Mouse (Mus musculus): ENCODE measurements around the gene Stc2. TPM values are rescaled to one million over a fixed set of nuclear protein-coding genes. Genes with fewer than 3 reads are reported as not detected.

Gene Stc2
- polyA plus RNA-seq, 1 experiment: 16.3 TPM

DNA sequence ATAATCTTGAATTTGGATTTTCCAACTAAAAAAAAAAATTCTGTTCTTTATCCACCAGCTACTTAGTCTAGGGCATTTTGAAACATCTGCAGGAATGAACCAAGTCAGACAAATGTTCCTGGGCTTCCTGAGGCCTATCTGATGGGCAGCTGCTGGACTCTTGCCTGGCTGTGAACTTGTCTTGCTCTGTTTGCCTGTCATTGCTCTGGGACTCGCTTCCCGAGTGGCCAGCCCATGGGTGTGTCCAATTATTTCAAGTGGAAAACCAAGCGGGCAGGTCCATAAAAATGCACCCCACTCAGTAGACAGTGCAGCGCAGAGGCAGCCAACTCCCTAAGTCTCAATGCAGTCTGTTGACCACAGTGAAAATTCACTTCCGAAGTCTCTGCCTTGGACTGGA, 17.7 kb upstream of the Stc2 start:
- H3K27me3 ChIP-seq (ENCODE audit: control insufficient read depth, insufficient read depth, insufficient read length): no peaks in the 10 kb centered on the region
- no peaks in the 10 kb centered on the region for H3K36me3 ChIP-seq (ENCODE audit: control insufficient read depth, insufficient read depth)
- H3K4me2 ChIP-seq (ENCODE audit: low read depth): no peak overlapping the region
- TF ChIP-seq MAX (IDR thresholded peaks at IDR 0.05; ENCODE audit: low read depth): no peak
- no peak for TF ChIP-seq SRF (IDR thresholded peaks at IDR 0.05; ENCODE audit: control insufficient read depth, insufficient read length, low read depth)
- H3ac ChIP-seq (ENCODE audit: control insufficient read depth, insufficient read length): no peak overlapping the region
- H3K79me2 ChIP-seq (ENCODE audit: control insufficient read depth, insufficient read depth): no peaks in the 10 kb centered on the region
- no peak overlapping the region for H3K4me3 ChIP-seq

GRCm38 (mm10) chr11:31386571-31386970, 16.7 kb upstream of the Stc2 start:
- Histone ChIP-seq H3K4me3 (no peak overlapping the region), H3K36me3 (ENCODE audit: control insufficient read depth, insufficient read depth) (no peaks in the 10 kb centered on the region), H3K27me3 (ENCODE audit: control insufficient read depth, insufficient read depth, insufficient read length) (no peaks in the 10 kb centered on the region), H3ac (ENCODE audit: control insufficient read depth, insufficient read length) (no peak overlapping the region), H3K4me2 (ENCODE audit: low read depth) (peak overlapping the region; percentile 37), H3K79me2 (ENCODE audit: control insufficient read depth, insufficient read depth) (no peaks in the 10 kb centered on the region)
- TF ChIP-seq CEBPB (IDR thresholded peaks at IDR 0.05; ENCODE audit: insufficient read depth, poor library complexity, severe bottlenecking) (no peak), REST (IDR thresholded peaks at IDR 0.05; ENCODE audit: insufficient read depth, insufficient read length) (no peak), MYOG (IDR thresholded peaks at IDR 0.05; ENCODE audit: control insufficient read depth in 1 of 3, insufficient read depth in 1 of 3, insufficient read length in 2 of 3, low read depth in 2 of 3) (peak in 2 of 3 experiments; percentile 31 to 52), SRF (IDR thresholded peaks at IDR 0.05; ENCODE audit: control insufficient read depth, insufficient read length, low read depth) (no peak), MYOD1 (IDR thresholded peaks at IDR 0.05; ENCODE audit: control insufficient read depth in 1 of 3, insufficient read length in 2 of 3, low read depth in 2 of 3) (peak in 2 of 3 experiments; percentile 52 to 63)

GRCm38 (mm10) chr11:31383968-31384367, 14.1 kb upstream of the Stc2 start:
- Histone ChIP-seq H3ac (ENCODE audit: control insufficient read depth, insufficient read length) (no peak overlapping the region), H3K4me2 (ENCODE audit: low read depth) (no peak overlapping the region), H3K4me3 (no peak overlapping the region), H3K79me2 (ENCODE audit: control insufficient read depth, insufficient read depth) (no peaks in the 10 kb centered on the region), H3K27me3 (ENCODE audit: control insufficient read depth, insufficient read depth, insufficient read length) (no peaks in the 10 kb centered on the region), H3K36me3 (ENCODE audit: control insufficient read depth, insufficient read depth) (no peaks in the 10 kb centered on the region)
- TF ChIP-seq E2F4 (IDR thresholded peaks at IDR 0.05; ENCODE audit: insufficient read depth): no peak
- no peak for TF ChIP-seq TCF12 (IDR thresholded peaks at IDR 0.05; ENCODE audit: insufficient read depth, poor library complexity, severe bottlenecking)
- TF ChIP-seq TCF3 (IDR thresholded peaks at IDR 0.05; ENCODE audit: insufficient read length, low read depth): no peak
- TF ChIP-seq POLR2AphosphoS2 (IDR thresholded peaks at IDR 0.05; ENCODE audit: insufficient read length, low read depth): no peak
- no peak for TF ChIP-seq POLR2A (IDR thresholded peaks at IDR 0.05; ENCODE audit: insufficient read length, low read depth)
- TF ChIP-seq MAX (IDR thresholded peaks at IDR 0.05; ENCODE audit: low read depth): no peak
- TF ChIP-seq MYOD1 (IDR thresholded peaks at IDR 0.05; ENCODE audit: control insufficient read depth in 1 of 3, insufficient read length in 2 of 3, low read depth in 2 of 3): no peak
- TF ChIP-seq USF1 (IDR thresholded peaks at IDR 0.05; ENCODE audit: low read depth): no peak
- TF ChIP-seq SRF (IDR thresholded peaks at IDR 0.05; ENCODE audit: control insufficient read depth, insufficient read length, low read depth): no peak

GRCm38 (mm10) chr11:31382145-31382544, 12.3 kb upstream of the Stc2 start:
- peak in 1 of 3 experiments; percentile 10 for TF ChIP-seq MYOD1 (IDR thresholded peaks at IDR 0.05; ENCODE audit: control insufficient read depth in 1 of 3, insufficient read length in 2 of 3, low read depth in 2 of 3)
- TF ChIP-seq CEBPB (IDR thresholded peaks at IDR 0.05; ENCODE audit: insufficient read depth, poor library complexity, severe bottlenecking): 0 out of 2 replicates have a peak, but pooled peaks have one; percentile 39
- no peak for TF ChIP-seq SRF (IDR thresholded peaks at IDR 0.05; ENCODE audit: control insufficient read depth, insufficient read length, low read depth)
- Histone ChIP-seq H3K4me3 (no peak overlapping the region), H3K36me3 (ENCODE audit: control insufficient read depth, insufficient read depth) (no peaks in the 10 kb centered on the region), H3K27me3 (ENCODE audit: control insufficient read depth, insufficient read depth, insufficient read length) (no peaks in the 10 kb centered on the region), H3K4me2 (ENCODE audit: low read depth) (peak overlapping the region; percentile 61), H3K79me2 (ENCODE audit: control insufficient read depth, insufficient read depth) (no peaks in the 10 kb centered on the region), H3ac (ENCODE audit: control insufficient read depth, insufficient read length) (no peak overlapping the region)

- Histone ChIP-seq H3ac (ENCODE audit: control insufficient read depth, insufficient read length) (no peak overlapping the region), H3K36me3 (ENCODE audit: control insufficient read depth, insufficient read depth) (no peaks in the 10 kb centered on the region), H3K27me3 (ENCODE audit: control insufficient read depth, insufficient read depth, insufficient read length) (no peaks in the 10 kb centered on the region), H3K79me2 (ENCODE audit: control insufficient read depth, insufficient read depth) (peaks cover 3% of the 10 kb centered on the region), H3K4me2 (ENCODE audit: low read depth) (no peak overlapping the region), H3K4me3 (no peak overlapping the region)
- TF ChIP-seq E2F4 (IDR thresholded peaks at IDR 0.05; ENCODE audit: insufficient read depth): no peak
- no peak for TF ChIP-seq SRF (IDR thresholded peaks at IDR 0.05; ENCODE audit: control insufficient read depth, insufficient read length, low read depth)
- no peak for TF ChIP-seq POLR2AphosphoS2 (IDR thresholded peaks at IDR 0.05; ENCODE audit: insufficient read length, low read depth)
Observed at GRCm38 (mm10) chr11:31373438-31373837, 3.6 kb upstream of the Stc2 start.

DNA sequence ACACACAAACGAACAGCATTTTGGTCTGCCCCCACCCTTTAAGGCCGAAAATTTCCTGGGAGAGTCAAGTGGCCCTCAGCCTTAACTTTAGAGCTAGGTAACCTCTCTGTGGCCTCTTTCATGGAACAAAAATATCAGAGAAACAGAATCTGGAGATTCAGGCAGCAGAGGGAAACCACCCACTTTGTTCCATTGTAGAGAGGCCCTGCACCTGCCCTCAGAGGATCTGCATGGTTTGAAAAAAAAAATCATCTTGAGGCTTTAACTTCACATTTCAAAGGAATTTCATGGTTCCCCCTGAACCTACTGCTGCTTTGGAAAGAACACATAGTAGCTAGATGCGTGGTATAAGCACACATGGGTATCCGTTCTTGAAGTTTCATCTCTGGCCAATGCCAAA, 2.3 kb upstream of the Stc2 start:
- Histone ChIP-seq H3ac (ENCODE audit: control insufficient read depth, insufficient read length) (no peak overlapping the region), H3K36me3 (ENCODE audit: control insufficient read depth, insufficient read depth) (no peaks in the 10 kb centered on the region), H3K79me2 (ENCODE audit: control insufficient read depth, insufficient read depth) (peaks cover 7% of the 10 kb centered on the region), H3K4me2 (ENCODE audit: low read depth) (no peak overlapping the region), H3K27me3 (ENCODE audit: control insufficient read depth, insufficient read depth, insufficient read length) (no peaks in the 10 kb centered on the region), H3K4me3 (no peak overlapping the region)
- TF ChIP-seq MAX (IDR thresholded peaks at IDR 0.05; ENCODE audit: low read depth) (no peak), MYOG (IDR thresholded peaks at IDR 0.05; ENCODE audit: control insufficient read depth in 1 of 3, insufficient read depth in 1 of 3, insufficient read length in 2 of 3, low read depth in 2 of 3) (no peak), SRF (IDR thresholded peaks at IDR 0.05; ENCODE audit: control insufficient read depth, insufficient read length, low read depth) (no peak), POLR2AphosphoS2 (IDR thresholded peaks at IDR 0.05; ENCODE audit: insufficient read length, low read depth) (no peak), POLR2A (IDR thresholded peaks at IDR 0.05; ENCODE audit: insufficient read length, low read depth) (no peak), CEBPB (IDR thresholded peaks at IDR 0.05; ENCODE audit: insufficient read depth, poor library complexity, severe bottlenecking) (no peak), E2F4 (IDR thresholded peaks at IDR 0.05; ENCODE audit: insufficient read depth) (no peak), TCF3 (IDR thresholded peaks at IDR 0.05; ENCODE audit: insufficient read length, low read depth) (no peak), REST (IDR thresholded peaks at IDR 0.05; ENCODE audit: insufficient read depth, insufficient read length) (no peak), USF1 (IDR thresholded peaks at IDR 0.05; ENCODE audit: low read depth) (no peak), MYOD1 (IDR thresholded peaks at IDR 0.05; ENCODE audit: control insufficient read depth in 1 of 3, insufficient read length in 2 of 3, low read depth in 2 of 3) (no peak), TCF12 (IDR thresholded peaks at IDR 0.05; ENCODE audit: insufficient read depth, poor library complexity, severe bottlenecking) (no peak)

All from myocyte (in vitro differentiated cells).